ENCODE assay signal across 8 mouse cellular contexts in the genomic region with DNA sequence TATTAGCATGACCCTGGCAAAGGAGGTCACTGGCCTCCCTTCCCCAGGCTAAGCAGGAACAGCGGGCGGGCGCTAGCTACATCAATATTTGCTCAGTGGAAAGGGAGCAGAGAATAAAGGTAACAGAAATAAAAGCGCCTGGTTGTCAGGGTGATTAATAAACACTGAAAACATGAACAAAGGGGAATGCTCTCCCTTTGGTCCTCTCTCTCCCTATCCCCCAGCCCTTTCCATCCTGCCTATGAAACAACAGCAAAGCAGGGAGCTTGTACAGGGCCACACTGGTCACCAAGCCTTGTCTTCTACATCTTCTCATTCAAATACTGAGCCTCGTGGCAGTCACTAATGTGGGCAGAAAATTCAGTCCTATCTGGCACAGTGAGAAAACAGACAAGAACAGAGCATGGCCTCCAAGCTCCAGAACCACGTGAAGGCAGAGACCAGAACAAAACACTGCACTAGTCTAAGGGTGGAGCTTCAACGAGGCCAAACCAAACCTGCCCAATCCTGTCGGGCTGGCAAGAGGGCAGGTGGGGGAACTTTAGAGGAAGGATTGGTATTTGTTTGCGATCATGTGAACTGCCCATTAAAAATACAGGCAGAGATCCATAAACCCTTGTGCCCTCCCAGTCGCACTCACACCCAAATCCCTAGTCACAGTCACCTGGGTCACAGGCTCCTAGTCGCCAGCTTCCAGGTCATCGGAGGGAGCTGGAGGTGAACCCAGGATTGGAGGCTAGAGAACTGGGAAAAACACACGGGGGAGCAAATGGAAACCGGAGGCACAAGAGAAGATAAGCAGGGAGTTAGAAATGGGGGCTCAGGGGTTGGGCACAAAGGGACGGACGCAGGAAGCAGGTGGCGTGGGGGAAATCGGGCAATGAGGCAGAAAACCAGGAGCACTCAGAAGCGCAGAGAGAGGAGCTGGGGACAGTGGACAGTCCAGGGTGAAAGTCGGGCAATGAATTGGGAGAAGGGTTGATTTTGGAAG. TPM values are rescaled to one million over a fixed set of nuclear protein-coding genes. Genes with fewer than 3 reads are reported as not detected.
DNase-seq lines count a peak whose midpoint lies in the region; ATAC-seq and TF ChIP-seq lines count a peak whose summit lies in the region.

No protein-coding gene starts in this region.

- TF ChIP-seq POLR2A in ES-Bruce4 (IDR thresholded peaks at IDR 0.05; ENCODE audit: insufficient read depth, low read length): peak; percentile 33

- H3K4me3 ChIP-seq in ES-Bruce4 (ENCODE audit: low read depth, low read length): peak overlapping the region; percentile 87
- H3K4me3 ChIP-seq in forebrain, postnatal 0 days (ENCODE audit: low read depth, low read length): peak overlapping the region; percentile 56
- peak overlapping the region; percentile 68 for H3K4me3 ChIP-seq in liver, postnatal 0 days (ENCODE audit: low read depth, low read length)
- peak overlapping the region; percentile 53 for H3K4me3 ChIP-seq in neural tube, embryonic 14.5 days (ENCODE audit: low read depth, low read length)

- 0 out of 2 replicates have a peak, but pooled peaks have one; percentile 12 for TF ChIP-seq EP300 in ES-Bruce4 (IDR thresholded peaks at IDR 0.05; ENCODE audit: insufficient read depth, low read depth, low read length)
- TF ChIP-seq EP300 in liver, postnatal 0 days (IDR thresholded peaks at IDR 0.05; ENCODE audit: low read depth): no peak

- peak overlapping the region; percentile 82 for H3K27ac ChIP-seq in ES-Bruce4 (ENCODE audit: insufficient read depth, low read length)
- H3K27ac ChIP-seq in forebrain, postnatal 0 days (ENCODE audit: low read depth, low read length): peak overlapping the region; percentile 93
- peak overlapping the region; percentile 99 for H3K27ac ChIP-seq in liver, postnatal 0 days (ENCODE audit: low read depth)
- peak overlapping the region; percentile 93 for H3K27ac ChIP-seq in neural tube, embryonic 14.5 days (ENCODE audit: low read depth, low read length)

- no peaks in the 10 kb centered on the region for H3K36me3 ChIP-seq in ES-Bruce4 (ENCODE audit: control insufficient read depth, insufficient read depth, low read length, poor library complexity, severe bottlenecking)
- H3K36me3 ChIP-seq in forebrain, postnatal 0 days (ENCODE audit: insufficient read depth): no peaks in the 10 kb centered on the region
- H3K36me3 ChIP-seq in liver, postnatal 0 days (replicated peaks; ENCODE audit: insufficient read depth, low read length): no peaks in the 10 kb centered on the region
- no peaks in the 10 kb centered on the region for H3K36me3 ChIP-seq in neural tube, embryonic 14.5 days (ENCODE audit: control insufficient read depth, insufficient read depth, low read length)

- peak; percentile 65 for ATAC-seq in forebrain, postnatal 0 days
- ATAC-seq in liver, postnatal 0 days: peak; percentile 65
- ATAC-seq in neural tube, embryonic 14.5 days (ENCODE audit: low read depth): peak; percentile 15; the same call in 1 of the 2 replicates

- 5% methylated on average over 20 of the region's 20 CpGs for WGBS in forebrain, postnatal 0 days
- WGBS in liver, postnatal 0 days (ENCODE audit: insufficient replicate concordance): 12% methylated on average over 20 of the region's 20 CpGs
- WGBS in neural tube, embryonic 14.5 days: 7% methylated on average over 20 of the region's 20 CpGs

- H3K4me1 ChIP-seq in ES-Bruce4 (ENCODE audit: control insufficient read depth, insufficient read depth, low read length): peaks cover 2% of the 10 kb centered on the region
- peaks cover 13% of the 10 kb centered on the region; the same call in 1 of the 2 replicates for H3K4me1 ChIP-seq in forebrain, postnatal 0 days (ENCODE audit: insufficient read depth)
- H3K4me1 ChIP-seq in liver, postnatal 0 days (ENCODE audit: insufficient read depth): peaks cover 56% of the 10 kb centered on the region
- peaks cover 11% of the 10 kb centered on the region; the same call in 1 of the 2 replicates for H3K4me1 ChIP-seq in neural tube, embryonic 14.5 days (ENCODE audit: control insufficient read depth, insufficient read depth, low read length)

- peak overlapping the region; percentile 85 for H3K4me2 ChIP-seq in forebrain, postnatal 0 days (ENCODE audit: low read depth)
- H3K4me2 ChIP-seq in liver, postnatal 0 days (ENCODE audit: low read depth, low read length): peak overlapping the region; percentile 91
- H3K4me2 ChIP-seq in neural tube, embryonic 14.5 days (ENCODE audit: low read depth, low read length): peak overlapping the region; percentile 93

- H3K27me3 ChIP-seq in ES-Bruce4 (ENCODE audit: control insufficient read depth, insufficient read depth, low read length, poor library complexity, severe bottlenecking): no peaks in the 10 kb centered on the region
- no peaks in the 10 kb centered on the region for H3K27me3 ChIP-seq in forebrain, postnatal 0 days (ENCODE audit: insufficient read depth, low read length)
- no peaks in the 10 kb centered on the region for H3K27me3 ChIP-seq in liver, postnatal 0 days (ENCODE audit: insufficient read depth, low read length)
- no peaks in the 10 kb centered on the region for H3K27me3 ChIP-seq in neural tube, embryonic 14.5 days (ENCODE audit: control insufficient read depth, insufficient read depth, low read length)

- DNase-seq in A20 (ENCODE audit: low read depth, low spot score): peak; percentile 79
- DNase-seq in cerebellum, adult 8-10 months: peak; percentile 42
- DNase-seq in forebrain, postnatal 0 days: peak; percentile 75
- peak; percentile 87 for DNase-seq in kidney, adult 9 months
- DNase-seq in liver, postnatal 0 days: peak; percentile 58
- no peak for DNase-seq in gastrocnemius, postnatal 10 days

- TF ChIP-seq CTCF in ES-Bruce4 (IDR thresholded peaks at IDR 0.05; ENCODE audit: low read depth, low read length): no peak
- TF ChIP-seq CTCF in forebrain, postnatal 0 days (IDR thresholded peaks at IDR 0.05; ENCODE audit: low read depth): no peak
- TF ChIP-seq CTCF in liver, postnatal 0 days (IDR thresholded peaks at IDR 0.05; ENCODE audit: low read depth): no peak

- H3K9ac ChIP-seq in ES-Bruce4 (ENCODE audit: low read depth, poor library complexity, severe bottlenecking): peak overlapping the region; percentile 72
- peak overlapping the region; percentile 72 for H3K9ac ChIP-seq in forebrain, postnatal 0 days
- peak overlapping the region; percentile 87 for H3K9ac ChIP-seq in liver, postnatal 0 days (replicated peaks)
- H3K9ac ChIP-seq in neural tube, embryonic 14.5 days (replicated peaks; ENCODE audit: low read depth, low read length): peak overlapping the region; percentile 75

- H3K9me3 ChIP-seq in ES-Bruce4 (replicated peaks; ENCODE audit: control insufficient read depth, insufficient read depth, low read length, poor library complexity, severe bottlenecking): no peaks in the 10 kb centered on the region
- no peaks in the 10 kb centered on the region for H3K9me3 ChIP-seq in forebrain, postnatal 0 days (ENCODE audit: low read length)
- no peaks in the 10 kb centered on the region for H3K9me3 ChIP-seq in liver, postnatal 0 days (ENCODE audit: low read length)
- H3K9me3 ChIP-seq in neural tube, embryonic 14.5 days (ENCODE audit: control insufficient read depth, low read length): no peaks in the 10 kb centered on the region

RNA-seq across cellular contexts. Expression of a gene that starts 0.9 kb away (rescaled TPM):
- 40.2 and 40.6 TPM in 2 replicates for polyA plus RNA-seq in ES-Bruce4 (2011; ENCODE audit: insufficient read depth, insufficient read length, low read depth, missing spikeins)
- total RNA-seq in forebrain, postnatal 0 days (2014; rRNA removed): 19.5 and 31.1 TPM in 2 replicates
- 10.7 and 15.2 TPM in 2 replicates for polyA plus RNA-seq in forebrain, postnatal 0 days (2015; fragmentation: Nextera tagmentation; extraction: Ambion mirVana)
- 18.5 and 18.8 TPM in 2 replicates for polyA plus RNA-seq in liver, postnatal 0 days (2015; fragmentation: Nextera tagmentation; extraction: Ambion mirVana)
- 24.0 and 25.5 TPM in 2 replicates for polyA plus RNA-seq in neural tube, embryonic 14.5 days (2014; fragmentation: Nextera tagmentation; extraction: Ambion mirVana)
- 1 to 10 TPM; 9.2 to 9.8 TPM for total RNA-seq in gastrocnemius, postnatal 10 days (2021)

RNA-seq across cellular contexts. Expression of a gene that starts 19.2 kb away (rescaled TPM):
- polyA plus RNA-seq in ES-Bruce4 (2011; ENCODE audit: insufficient read depth, insufficient read length, low read depth, missing spikeins): 12.3 and 14.5 TPM in 2 replicates
- total RNA-seq in forebrain, postnatal 0 days (2014; rRNA removed): 2.5 and 3.0 TPM in 2 replicates
- 0.74 and 1.1 TPM in 2 replicates for polyA plus RNA-seq in forebrain, postnatal 0 days (2015; fragmentation: Nextera tagmentation; extraction: Ambion mirVana)
- 0.94 and 1.1 TPM in 2 replicates for polyA plus RNA-seq in liver, postnatal 0 days (2015; fragmentation: Nextera tagmentation; extraction: Ambion mirVana)
- polyA plus RNA-seq in neural tube, embryonic 14.5 days (2014; fragmentation: Nextera tagmentation; extraction: Ambion mirVana): 0.64 and 1.0 TPM in 2 replicates
- 1 to 10 TPM; 2.0 to 2.6 TPM for total RNA-seq in gastrocnemius, postnatal 10 days (2021)

RNA-seq across cellular contexts. Expression of a gene that starts 41.9 kb away (rescaled TPM):
- 0.69 and 1.8 TPM in 2 replicates for polyA plus RNA-seq in ES-Bruce4 (2011; ENCODE audit: insufficient read depth, insufficient read length, low read depth, missing spikeins)
- total RNA-seq in forebrain, postnatal 0 days (2014; rRNA removed): 3.2 and 7.9 TPM in 2 replicates
- polyA plus RNA-seq in forebrain, postnatal 0 days (2015; fragmentation: Nextera tagmentation; extraction: Ambion mirVana): 9.1 and 11.3 TPM in 2 replicates
- polyA plus RNA-seq in liver, postnatal 0 days (2015; fragmentation: Nextera tagmentation; extraction: Ambion mirVana): 1.2 and 2.1 TPM in 2 replicates
- polyA plus RNA-seq in neural tube, embryonic 14.5 days (2014; fragmentation: Nextera tagmentation; extraction: Ambion mirVana): 1.7 and 2.3 TPM in 2 replicates
- 1 to 10 TPM; 3.1 to 3.6 TPM for total RNA-seq in gastrocnemius, postnatal 10 days (2021)

Comparison
In these comparisons a context has a peak if more than half of its experiments do, and no peak if none do; other contexts are left out.
1. ATAC-seq: peak in every context shown above with its lines; median percentile 65 in forebrain, postnatal 0 days; 65 in liver, postnatal 0 days; 15 in neural tube, embryonic 14.5 days.